Mouse (Mus musculus): ENCODE data around the gene Ndufs3.
A peak's percentile ranks its signal among the peaks of the same experiment; 100 is the strongest.
"Not testable (repeated sequence)": the region's sequence is repeated elsewhere in the genome, so short reads cannot be mapped to it uniquely, and the experiment has no call there.

Ndufs3 gene

GRCm38 (mm10) chr2:90917233-90917998 is 12.8 kb upstream of the Ndufs3 start:
- Histone ChIP-seq H3K36me3 (ENCODE audit: control insufficient read depth, insufficient read depth, low read length, poor library complexity, severe bottlenecking) (peaks cover 4% of the 10 kb centered on the region; the same call in 1 of the 2 replicates), H3K27me3 (ENCODE audit: control insufficient read depth, insufficient read depth, low read length, poor library complexity, severe bottlenecking) (no peaks in the 10 kb centered on the region)
- DNase-seq (ENCODE audit: low read depth, low spot score), result peak; percentile 62

- Histone ChIP-seq H3K36me3 (ENCODE audit: control insufficient read depth, insufficient read depth, low read length, poor library complexity, severe bottlenecking) (peaks cover 5% of the 10 kb centered on the region; the same call in 1 of the 2 replicates), H3K27me3 (ENCODE audit: control insufficient read depth, insufficient read depth, low read length, poor library complexity, severe bottlenecking) (no peaks in the 10 kb centered on the region; the same call in 1 of the 2 replicates)
- no peak for DNase-seq (ENCODE audit: low read depth, low spot score)
Observed at GRCm38 (mm10) chr2:90916560-90917232, 12.1 kb upstream of the Ndufs3 start.

GRCm38 (mm10) chr2:90915516-90915915 is 10.9 kb upstream of the Ndufs3 start:
- DNase-seq (ENCODE audit: low read depth, low spot score), result no peak
- H3K27me3 ChIP-seq (ENCODE audit: control insufficient read depth, insufficient read depth, low read length, poor library complexity, severe bottlenecking), result no peaks in the 10 kb centered on the region; the same call in 1 of the 2 replicates

GRCm38 (mm10) chr2:90913671-90914070 is 9.0 kb upstream of the Ndufs3 start:
- Histone ChIP-seq H3K36me3 (ENCODE audit: control insufficient read depth, insufficient read depth, low read length, poor library complexity, severe bottlenecking) (peaks cover 6% of the 10 kb centered on the region; the same call in 1 of the 2 replicates), H3K27me3 (ENCODE audit: control insufficient read depth, insufficient read depth, low read length, poor library complexity, severe bottlenecking) (no peaks in the 10 kb centered on the region; the same call in 1 of the 2 replicates)
- DNase-seq (ENCODE audit: low read depth, low spot score), result no peak

More at GRCm38 (mm10) chr2:90915516-90915915, 10.9 kb upstream of the Ndufs3 start:
- H3K36me3 ChIP-seq (ENCODE audit: control insufficient read depth, insufficient read depth, low read length, poor library complexity, severe bottlenecking), result peaks cover 6% of the 10 kb centered on the region; the same call in 1 of the 2 replicates

GRCm38 (mm10) chr2:90911668-90912067 is 7.0 kb upstream of the Ndufs3 start:
- Histone ChIP-seq H3K36me3 (ENCODE audit: control insufficient read depth, insufficient read depth, low read length, poor library complexity, severe bottlenecking) (peaks cover 6% of the 10 kb centered on the region; the same call in 1 of the 2 replicates), H3K27me3 (ENCODE audit: control insufficient read depth, insufficient read depth, low read length, poor library complexity, severe bottlenecking) (no peaks in the 10 kb centered on the region; the same call in 1 of the 2 replicates)
- DNase-seq (ENCODE audit: low read depth, low spot score), result no peak

GRCm38 (mm10) chr2:90910861-90911260 is 6.2 kb upstream of the Ndufs3 start:
- Histone ChIP-seq H3K27me3 (ENCODE audit: control insufficient read depth, insufficient read depth, low read length, poor library complexity, severe bottlenecking) (no peaks in the 10 kb centered on the region; the same call in 1 of the 2 replicates), H3K36me3 (ENCODE audit: control insufficient read depth, insufficient read depth, low read length, poor library complexity, severe bottlenecking) (peaks cover 6% of the 10 kb centered on the region; the same call in 1 of the 2 replicates)
- no peak for DNase-seq (ENCODE audit: low read depth, low spot score)

- no peaks in the 10 kb centered on the region; the same call in 1 of the 2 replicates for H3K27me3 ChIP-seq (ENCODE audit: control insufficient read depth, insufficient read depth, low read length, poor library complexity, severe bottlenecking)
- DNase-seq (ENCODE audit: low read depth, low spot score), result no peak
- peaks cover 4% of the 10 kb centered on the region; the same call in 1 of the 2 replicates for H3K36me3 ChIP-seq (ENCODE audit: control insufficient read depth, insufficient read depth, low read length, poor library complexity, severe bottlenecking)
Observed at GRCm38 (mm10) chr2:90906721-90907120, 2.1 kb upstream of the Ndufs3 start.

- Histone ChIP-seq H3K27me3 (ENCODE audit: control insufficient read depth, insufficient read depth, low read length, poor library complexity, severe bottlenecking) (no peaks in the 10 kb centered on the region), H3K36me3 (ENCODE audit: control insufficient read depth, insufficient read depth, low read length, poor library complexity, severe bottlenecking) (peaks cover 5% of the 10 kb centered on the region; the same call in 1 of the 2 replicates)
- DNase-seq (ENCODE audit: low read depth, low spot score), result no peak
Observed at GRCm38 (mm10) chr2:90904856-90905224, 213 bp upstream of the Ndufs3 start.

GRCm38 (mm10) chr2:90903398-90903797 is 1.2 kb downstream of the Ndufs3 start:
- H3K27me3 ChIP-seq (ENCODE audit: control insufficient read depth, insufficient read depth, low read length, poor library complexity, severe bottlenecking), result no peaks in the 10 kb centered on the region
- peaks cover 5% of the 10 kb centered on the region; the same call in 1 of the 2 replicates for H3K36me3 ChIP-seq (ENCODE audit: control insufficient read depth, insufficient read depth, low read length, poor library complexity, severe bottlenecking)
- no peak for DNase-seq (ENCODE audit: low read depth, low spot score)

- not testable (repeated sequence) for H3K27me3 ChIP-seq (ENCODE audit: control insufficient read depth, insufficient read depth, low read length, poor library complexity, severe bottlenecking); DNase-seq (ENCODE audit: low read depth, low spot score); H3K36me3 ChIP-seq (ENCODE audit: control insufficient read depth, insufficient read depth, low read length, poor library complexity, severe bottlenecking)
Observed at GRCm38 (mm10) chr2:90894299-90894677, 10.3 kb downstream of the Ndufs3 start.

- peaks cover 9% of the 10 kb centered on the region; the same call in 1 of the 2 replicates for H3K36me3 ChIP-seq (ENCODE audit: control insufficient read depth, insufficient read depth, low read length, poor library complexity, severe bottlenecking)
- no peak for DNase-seq (ENCODE audit: low read depth, low spot score)
- H3K27me3 ChIP-seq (ENCODE audit: control insufficient read depth, insufficient read depth, low read length, poor library complexity, severe bottlenecking), result no peaks in the 10 kb centered on the region
Observed at GRCm38 (mm10) chr2:90893673-90894298, 10.8 kb downstream of the Ndufs3 start.

GRCm38 (mm10) chr2:90889550-90890548 is 14.8 kb downstream of the Ndufs3 start:
- Histone ChIP-seq H3K27me3 (ENCODE audit: control insufficient read depth, insufficient read depth, low read length, poor library complexity, severe bottlenecking) (peaks cover 2% of the 10 kb centered on the region; the same call in 1 of the 2 replicates), H3K36me3 (ENCODE audit: control insufficient read depth, insufficient read depth, low read length, poor library complexity, severe bottlenecking) (no peaks in the 10 kb centered on the region)
- DNase-seq (ENCODE audit: low read depth, low spot score), result peak; percentile 66

GRCm38 (mm10) chr2:90887627-90888026 is 17.0 kb downstream of the Ndufs3 start:
- no peak for DNase-seq (ENCODE audit: low read depth, low spot score)
- no peaks in the 10 kb centered on the region for H3K36me3 ChIP-seq (ENCODE audit: control insufficient read depth, insufficient read depth, low read length, poor library complexity, severe bottlenecking)
- H3K27me3 ChIP-seq (ENCODE audit: control insufficient read depth, insufficient read depth, low read length, poor library complexity, severe bottlenecking), result peaks cover 2% of the 10 kb centered on the region; the same call in 1 of the 2 replicates

GRCm38 (mm10) chr2:90886436-90886835 is 18.2 kb downstream of the Ndufs3 start:
- DNase-seq (ENCODE audit: low read depth, low spot score), result no peak
- peaks cover 2% of the 10 kb centered on the region; the same call in 1 of the 2 replicates for H3K27me3 ChIP-seq (ENCODE audit: control insufficient read depth, insufficient read depth, low read length, poor library complexity, severe bottlenecking)
- no peaks in the 10 kb centered on the region for H3K36me3 ChIP-seq (ENCODE audit: control insufficient read depth, insufficient read depth, low read length, poor library complexity, severe bottlenecking)

Data from splenic B cell, adult 2 months (primary cell).